Mouse (Mus musculus): ENCODE measurements at regions not wholly inside any gene's neighbourhood (a gene's known extent, or its start where the extent isn't known, plus 50 kb on each side); places are given as distances from the start of the nearest gene placed in this dataset.
A peak's percentile ranks its signal among the peaks of the same experiment; 100 is the strongest.

DNA sequence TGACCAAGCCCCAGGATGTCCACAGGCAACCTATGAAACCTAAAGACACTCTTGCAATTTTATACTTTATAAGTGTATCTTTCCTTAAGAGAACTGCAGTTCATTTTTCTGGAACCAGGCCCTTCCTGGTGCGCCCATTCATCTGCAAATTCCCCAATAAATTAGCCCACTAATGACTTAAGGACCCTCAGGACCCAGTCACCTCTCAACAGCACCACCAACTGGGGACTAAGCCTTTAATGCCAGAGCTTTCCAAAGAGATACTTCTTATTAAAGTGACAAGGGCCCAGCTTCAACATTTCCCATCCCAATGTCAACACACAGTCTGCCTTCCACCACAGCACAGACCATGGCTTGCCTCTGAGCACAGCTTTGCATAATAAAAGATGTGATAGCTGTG, 237.6 kb upstream of the Pabpc6 start:
- DNase-seq (ENCODE audit: low spot score), result no peak

DNA sequence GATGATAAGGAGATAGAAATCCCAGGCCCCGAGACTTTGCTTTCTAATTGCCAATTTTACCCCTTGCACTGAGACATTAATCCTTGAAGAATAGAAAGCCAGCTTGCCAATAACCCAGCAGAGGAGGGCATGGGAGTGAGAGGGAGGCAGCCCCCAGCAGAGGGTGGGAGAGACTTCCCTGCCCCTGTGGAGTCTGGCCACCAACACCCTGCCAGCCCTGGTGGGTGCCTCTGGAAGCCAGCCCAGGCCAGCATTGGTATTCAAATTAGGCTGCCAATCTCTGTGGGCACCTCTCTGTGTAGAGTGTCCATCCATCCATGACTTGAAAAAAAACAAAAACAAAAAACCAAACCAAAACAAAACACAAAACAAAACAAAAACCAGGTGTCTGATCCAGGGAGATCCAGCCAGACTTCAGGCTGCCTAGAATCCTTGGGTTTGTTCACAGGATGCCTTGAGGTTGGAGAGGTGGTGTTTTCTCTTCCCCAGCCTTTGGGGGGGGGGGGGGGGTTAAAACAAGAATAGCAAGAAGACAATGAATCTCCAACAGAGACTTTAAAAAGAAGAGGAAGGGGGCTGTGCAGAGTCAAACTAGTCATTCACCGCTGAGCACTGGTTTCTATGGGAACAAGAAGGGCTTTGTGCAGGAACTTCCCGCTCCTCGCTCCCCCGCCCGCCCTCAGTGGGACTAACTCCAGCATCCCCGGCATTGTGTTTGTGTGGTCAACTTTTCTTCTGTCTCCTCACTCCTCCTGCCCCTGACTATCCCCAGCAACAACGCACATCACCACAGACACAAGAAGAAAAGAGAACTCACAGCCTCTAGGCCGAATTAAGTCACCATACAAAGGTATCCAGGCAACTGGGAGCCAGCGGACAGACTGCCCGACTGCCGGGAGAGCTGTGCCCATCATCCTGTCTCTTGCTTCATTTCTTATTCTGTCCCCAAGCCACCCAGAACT, 236.3 kb upstream of the Pabpc6 start:
- no peak for DNase-seq (ENCODE audit: low spot score)

DNA sequence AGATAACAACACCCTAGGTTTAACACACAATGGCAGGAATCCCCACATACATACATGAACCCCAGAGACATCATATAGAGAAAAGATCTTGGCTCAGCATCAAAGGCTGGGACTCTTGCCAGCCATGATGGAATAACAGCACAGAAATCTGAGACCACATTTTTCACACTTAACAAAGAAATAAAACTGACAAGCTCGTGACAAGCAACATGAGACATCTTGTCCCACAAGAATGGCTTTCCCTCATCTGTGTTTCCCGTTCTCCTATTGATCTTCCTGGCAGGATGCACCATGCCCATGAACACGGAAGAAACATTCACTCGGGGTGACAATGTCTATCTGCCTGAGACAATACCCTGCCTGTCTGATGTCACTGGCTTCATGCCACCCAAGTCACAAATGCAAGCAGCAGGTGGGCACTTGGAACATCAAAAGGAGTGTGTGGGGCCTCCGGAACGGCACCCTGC, 235.0 kb upstream of the Pabpc6 start:
- DNase-seq (ENCODE audit: low spot score), result peak; percentile 7

- DNase-seq (ENCODE audit: low spot score), result no peak
Measured at GRCm38 (mm10) chr17:9903313-9903712, 233.8 kb upstream of the Pabpc6 start.

- DNase-seq (ENCODE audit: low spot score), result no peak
Measured at GRCm38 (mm10) chr17:9896964-9897363, 227.4 kb upstream of the Pabpc6 start.

- no peak for DNase-seq (ENCODE audit: low spot score)
Measured at GRCm38 (mm10) chr17:9895686-9896082, 226.2 kb upstream of the Pabpc6 start.

DNA sequence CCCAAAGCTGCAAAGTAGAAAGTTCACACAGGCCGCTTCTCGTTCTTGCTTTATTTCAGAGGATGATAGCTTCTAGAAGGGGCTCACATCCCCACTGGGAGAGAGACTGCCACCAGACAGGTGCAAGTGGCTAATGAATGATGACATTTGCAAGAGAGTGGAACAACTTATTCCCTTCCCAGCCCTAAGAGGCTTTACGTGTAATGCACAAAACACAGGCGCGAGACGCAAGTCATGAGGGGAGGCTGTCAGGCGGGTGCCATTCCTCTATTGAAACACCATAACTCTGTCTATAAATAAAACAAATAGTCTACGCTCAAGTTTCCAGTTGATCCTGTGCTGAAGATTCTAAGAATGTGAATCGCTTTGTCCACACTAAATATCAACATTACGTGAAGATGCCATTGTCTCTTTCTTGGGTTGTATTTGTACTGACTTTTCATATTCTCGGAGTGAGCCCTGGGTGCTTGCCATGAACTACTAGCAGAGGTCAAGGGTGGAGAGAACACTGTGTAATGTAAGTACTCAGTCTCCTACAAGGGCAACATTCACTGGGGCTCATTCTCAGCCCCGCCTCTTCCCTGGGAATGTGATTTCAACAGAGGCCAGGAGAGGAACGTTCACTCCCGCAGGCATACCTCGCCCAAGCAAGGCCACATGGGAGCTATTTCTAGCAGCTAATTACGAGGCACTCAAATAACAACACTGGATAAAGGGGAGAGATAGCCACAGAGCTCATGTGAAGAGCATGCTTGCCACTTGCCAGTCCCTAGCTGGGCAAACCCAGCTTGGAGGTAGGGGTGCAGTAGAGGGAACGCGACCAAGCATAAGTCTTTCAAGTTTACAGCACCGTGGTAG, 225.5 kb upstream of the Pabpc6 start:
- DNase-seq (ENCODE audit: low spot score), result no peak

- no peak for DNase-seq (ENCODE audit: low spot score)
Measured at GRCm38 (mm10) chr17:9893966-9894365, 224.4 kb upstream of the Pabpc6 start.

GRCm38 (mm10) chr17:9892776-9893175, 223.3 kb upstream of the Pabpc6 start:
- DNase-seq (ENCODE audit: low spot score), result no peak

DNA sequence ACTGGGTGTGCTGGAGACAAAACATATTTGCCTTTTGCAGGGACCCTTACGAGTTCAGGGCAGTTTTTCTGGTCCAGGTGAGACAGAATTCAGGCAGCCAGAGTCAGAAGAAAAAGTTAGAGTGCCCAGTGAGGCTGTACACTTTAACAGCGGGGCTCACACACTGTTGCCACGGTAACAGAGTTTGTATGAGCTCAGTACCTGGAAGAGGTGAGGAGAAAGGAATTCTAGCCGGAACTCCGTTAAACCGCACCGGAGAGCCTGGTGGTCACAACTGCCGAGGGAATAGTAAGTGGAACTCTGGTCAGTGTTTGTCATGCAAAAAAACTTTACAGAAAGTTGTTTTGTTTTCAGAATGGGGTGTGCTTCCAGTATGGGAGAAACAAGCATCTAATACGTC, 222.6 kb upstream of the Pabpc6 start:
- no peak for DNase-seq (ENCODE audit: low spot score)

DNA sequence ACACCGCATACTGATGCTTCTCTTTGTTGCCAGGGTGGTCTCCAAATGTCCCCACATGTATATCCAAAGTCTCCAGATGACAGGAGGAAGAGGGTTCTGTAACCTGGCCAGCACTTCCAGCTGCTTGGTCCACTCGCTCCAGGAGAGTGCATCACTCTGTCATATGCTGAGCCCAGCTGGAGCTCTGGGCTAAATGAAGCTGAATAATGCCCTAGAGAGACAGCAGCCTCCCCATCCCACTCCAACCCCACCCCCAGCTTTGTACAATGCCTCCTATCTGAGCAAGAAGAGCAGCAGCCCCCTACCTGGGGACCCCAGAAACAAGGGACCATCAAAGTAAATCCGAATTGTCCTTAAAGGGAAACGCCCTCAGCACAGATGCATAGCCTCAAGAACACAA, 219.0 kb upstream of the Pabpc6 start:
- no peak for DNase-seq (ENCODE audit: low spot score)

- no peak for DNase-seq (ENCODE audit: low spot score)
Measured at GRCm38 (mm10) chr17:9885110-9885509, 215.6 kb upstream of the Pabpc6 start.

DNA sequence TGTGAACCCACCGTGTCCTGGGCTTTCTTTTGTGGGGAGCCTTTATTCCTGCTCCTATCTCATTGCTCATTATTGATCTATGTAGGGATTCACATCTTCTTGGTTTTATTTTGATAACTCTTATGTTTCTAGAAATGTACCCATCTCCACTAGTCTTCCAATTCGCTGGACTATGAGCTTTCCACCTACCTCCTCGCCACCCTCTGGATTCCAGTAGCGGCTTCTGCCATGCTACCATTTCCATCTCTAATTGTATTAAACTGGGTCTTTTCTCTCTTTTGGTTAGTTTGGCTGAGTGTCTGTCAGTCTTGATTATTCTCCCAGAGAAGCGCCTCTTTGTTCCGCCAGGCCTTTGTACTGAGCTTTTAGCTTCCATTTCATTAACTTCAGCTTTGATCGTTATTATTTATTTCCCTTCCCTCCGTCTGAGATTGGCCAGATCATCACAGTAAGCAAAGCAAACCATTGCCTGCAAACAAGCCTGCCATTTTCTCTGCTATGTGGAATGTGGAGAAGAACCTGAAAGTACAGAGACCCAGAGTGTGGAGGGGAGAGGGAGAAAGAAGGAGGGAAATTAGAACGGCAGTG, 213.2 kb upstream of the Pabpc6 start:
- no peak for DNase-seq (ENCODE audit: low spot score)

DNA sequence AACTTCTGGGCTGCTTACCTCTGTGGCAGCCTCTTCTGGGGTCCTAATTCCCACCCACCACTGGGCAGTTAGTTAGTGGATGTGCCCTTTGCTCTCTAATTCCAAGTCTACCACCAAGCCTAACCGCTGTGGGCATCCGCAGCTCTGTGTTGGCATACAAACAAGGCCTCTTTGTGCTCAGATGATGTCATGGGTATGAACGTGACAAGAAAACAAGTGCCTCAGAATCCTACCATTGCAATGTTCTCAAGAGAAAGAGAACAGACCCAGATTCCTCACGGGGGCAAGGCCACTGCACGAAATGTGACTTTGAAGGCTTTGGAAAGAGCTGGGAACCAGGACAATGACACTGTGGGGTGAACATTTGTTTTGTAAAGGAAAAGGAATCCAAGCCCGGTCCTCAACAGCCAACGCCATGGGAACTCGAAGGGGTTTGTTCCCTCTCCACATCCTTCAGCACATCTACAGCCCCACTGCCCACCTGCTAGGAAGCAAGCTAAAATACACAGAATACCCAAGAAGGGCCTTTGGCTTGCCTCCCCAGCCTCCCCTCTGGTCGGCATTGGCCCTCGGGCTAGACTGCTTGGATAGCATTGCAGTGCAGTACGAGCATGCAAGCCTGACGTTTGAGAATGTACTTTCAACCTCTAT, 210.2 kb upstream of the Pabpc6 start:
- DNase-seq (ENCODE audit: low spot score), result no peak

DNA sequence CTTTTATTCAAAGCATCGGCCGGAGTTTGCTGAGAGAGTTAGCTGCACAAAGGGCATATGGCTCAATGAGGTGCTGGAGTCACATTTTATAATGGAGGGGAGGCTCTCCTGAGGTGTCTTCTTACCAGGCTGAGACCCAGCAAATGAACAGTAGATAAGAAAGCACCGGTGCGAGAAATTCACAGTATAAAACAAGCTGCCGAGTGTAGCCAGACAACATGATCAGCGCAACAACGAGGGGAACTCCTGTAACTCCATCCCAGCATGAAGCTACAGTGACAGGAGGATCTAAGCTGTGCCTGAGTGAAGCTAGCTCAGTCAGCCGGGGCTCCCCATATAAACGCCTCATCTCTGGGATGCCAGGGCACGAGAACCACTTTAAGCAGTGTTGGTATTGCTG, 204.2 kb upstream of the Pabpc6 start:
- no peak for DNase-seq (ENCODE audit: low spot score)

DNA sequence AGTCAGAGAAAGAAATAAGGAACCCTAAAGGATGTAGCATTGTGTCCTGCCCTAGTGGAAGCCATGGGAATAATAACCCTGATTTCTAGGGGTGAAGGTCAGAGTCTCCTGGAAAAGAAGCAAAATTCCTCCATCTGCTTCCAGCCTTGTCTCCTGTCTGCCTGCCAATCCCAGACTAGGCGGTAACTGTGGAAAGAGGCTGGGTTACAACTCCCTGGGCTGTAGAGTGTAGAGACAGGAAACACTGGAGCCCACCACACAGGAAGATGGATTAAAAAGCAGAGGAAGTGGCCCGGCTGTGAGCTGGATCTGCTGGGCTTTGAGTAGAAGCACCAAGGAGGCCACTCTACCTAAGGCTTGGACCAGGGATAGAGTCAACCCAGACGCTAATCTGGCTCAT, 200.7 kb upstream of the Pabpc6 start:
- no peak for DNase-seq (ENCODE audit: low spot score)

- no peak for DNase-seq (ENCODE audit: low spot score)
Measured at GRCm38 (mm10) chr17:9868747-9869281, 199.3 kb upstream of the Pabpc6 start.

GRCm38 (mm10) chr17:9864254-9864653, 194.7 kb upstream of the Pabpc6 start:
- DNase-seq (ENCODE audit: low spot score), result no peak

- DNase-seq (ENCODE audit: low spot score), result no peak
Measured at GRCm38 (mm10) chr17:9861923-9862854, 192.7 kb upstream of the Pabpc6 start.

DNA sequence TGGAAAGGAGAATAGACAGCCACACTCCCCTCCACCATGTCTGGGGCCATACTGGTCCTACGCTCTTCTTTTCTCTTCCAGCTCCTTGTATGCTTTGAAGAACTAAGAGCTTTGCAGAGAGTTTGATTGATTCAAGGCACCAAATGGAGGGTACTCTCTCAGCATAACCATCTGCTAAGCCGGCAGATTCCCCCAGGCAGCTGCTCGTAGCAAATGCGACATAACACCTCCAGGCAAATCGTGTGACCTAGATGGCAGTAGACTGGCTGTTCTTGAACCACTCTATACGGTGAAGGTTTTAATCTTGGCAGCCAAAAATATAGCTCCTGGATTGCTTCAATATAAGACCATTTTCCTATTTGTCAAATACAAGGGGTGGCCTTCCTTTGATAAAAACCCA, 191.8 kb upstream of the Pabpc6 start:
- no peak for DNase-seq (ENCODE audit: low spot score)
